Mouse (Mus musculus): ENCODE results near the gene Acin1.
A peak's percentile ranks its signal among the peaks of the same experiment; 100 is the strongest.

Gene Acin1

GRCm38 (mm10) chr14:54609245-54609644 lies 77.5 kb downstream of the Acin1 start:
- no peak for DNase-seq (ENCODE audit: low spot score in 2 of 2)

DNA sequence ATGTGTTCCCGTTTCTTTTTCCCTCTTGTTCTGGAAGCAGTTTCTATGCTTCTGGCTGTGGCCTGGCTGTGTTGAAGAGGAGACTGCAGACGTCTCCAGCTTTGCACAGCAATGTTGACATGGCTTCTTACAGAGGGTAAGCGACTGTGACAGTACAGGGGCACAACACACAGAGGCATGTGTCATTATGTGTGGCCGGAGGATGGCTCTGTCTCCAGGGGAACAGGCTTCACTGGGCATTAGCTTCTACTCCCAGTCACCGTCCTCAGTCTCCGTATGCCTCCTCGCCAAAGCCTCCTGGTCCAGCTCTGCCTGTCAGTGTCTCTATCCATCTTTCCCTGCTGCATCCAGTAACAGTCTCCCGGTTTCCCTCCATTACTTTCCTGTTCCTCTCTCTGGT lies 79.5 kb downstream of the Acin1 start:
- no peak for DNase-seq (ENCODE audit: low spot score in 2 of 2)

DNA sequence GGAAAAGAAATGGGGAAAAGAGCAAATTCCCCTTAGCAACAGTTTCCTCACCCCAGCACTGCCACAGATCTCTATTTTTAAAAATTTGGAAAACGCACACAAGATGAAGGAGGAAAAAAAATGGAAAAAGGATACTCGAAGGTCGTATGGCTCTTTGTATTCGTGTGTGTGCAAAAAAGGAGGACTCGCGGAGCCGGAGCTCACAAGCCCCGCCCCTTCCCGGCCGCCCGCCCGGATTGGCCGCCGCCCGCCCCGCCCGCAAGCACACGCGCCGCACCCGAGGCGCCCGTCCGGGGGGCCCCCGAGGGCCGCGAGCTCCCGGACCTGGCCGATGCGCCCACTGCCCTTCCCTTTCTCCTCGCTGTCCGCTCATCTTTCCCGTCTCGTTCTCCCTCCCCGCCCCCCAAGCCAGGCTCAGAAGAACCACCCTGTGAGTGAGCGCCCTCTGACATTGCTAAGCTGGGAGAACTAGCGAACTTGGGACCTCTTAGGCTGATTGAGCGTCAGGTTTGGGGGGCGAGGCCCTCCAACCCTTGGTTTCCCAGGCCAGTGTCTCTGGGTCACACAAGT lies 80.9 kb downstream of the Acin1 start, which contains the start of gene 4931414P19Rik:
4931414P19Rik (minus strand) TSS at position 242 of the 570 bp plus-strand sequence.
- DNase-seq (ENCODE audit: low spot score in 2 of 2) = peak; percentile 42 to 51

- DNase-seq (ENCODE audit: low spot score in 2 of 2) = no peak
Observed at GRCm38 (mm10) chr14:54603686-54604085, 83.0 kb downstream of the Acin1 start.

DNA sequence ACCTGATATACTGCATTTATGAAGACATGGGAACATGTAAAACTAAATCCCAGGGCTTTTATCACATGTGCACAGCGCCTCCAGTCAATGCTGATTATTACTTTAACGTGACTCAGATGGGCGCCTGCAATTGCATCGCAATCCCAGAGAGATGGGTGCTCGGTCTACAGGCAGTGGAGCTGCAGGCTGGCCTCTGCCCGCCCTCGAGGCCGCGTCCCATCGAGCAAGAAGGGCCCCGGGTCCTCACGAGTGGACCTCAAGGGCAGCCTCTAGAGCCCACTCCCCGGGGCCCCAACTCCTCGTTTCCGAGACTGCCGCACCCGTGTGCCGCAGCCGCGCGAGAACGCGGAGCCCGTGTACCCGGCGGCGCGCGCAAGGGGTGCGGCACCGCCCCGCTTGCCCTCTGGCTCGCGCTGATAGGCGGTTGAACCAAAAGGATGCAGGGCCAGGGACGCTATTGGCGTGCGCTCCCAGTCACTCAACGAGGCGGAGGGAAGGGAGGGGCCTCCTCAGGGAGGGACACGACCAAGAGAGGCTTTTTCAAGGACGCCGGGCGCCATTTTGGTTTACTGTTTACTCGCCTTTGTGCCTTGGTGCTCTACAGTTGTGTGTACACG lies 83.6 kb downstream of the Acin1 start:
- DNase-seq (ENCODE audit: low spot score in 2 of 2) = peak; percentile 93 to 94

- no peak for DNase-seq (ENCODE audit: low spot score in 2 of 2)
Observed at GRCm38 (mm10) chr14:54602613-54603012, 84.1 kb downstream of the Acin1 start.

DNA sequence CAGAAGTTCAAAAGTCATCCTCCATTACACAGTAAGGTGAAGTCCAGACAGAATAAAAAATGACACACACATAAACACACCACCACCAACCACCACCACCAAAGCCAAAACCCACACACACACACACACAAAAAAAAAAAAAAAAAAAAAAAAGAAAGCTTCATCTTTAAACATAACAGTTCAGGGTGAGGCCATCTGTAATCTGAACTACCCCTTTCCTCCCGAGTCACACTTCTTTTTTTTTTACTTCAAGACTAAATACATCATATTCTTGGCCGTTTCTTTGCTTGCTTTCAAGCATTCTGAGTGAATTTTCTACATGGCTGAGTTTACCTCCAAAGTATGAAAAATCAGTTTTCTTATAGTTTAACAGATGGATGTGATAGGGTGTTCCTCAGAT lies 85.1 kb downstream of the Acin1 start:
- no peak for DNase-seq (ENCODE audit: low spot score in 2 of 2)

DNA sequence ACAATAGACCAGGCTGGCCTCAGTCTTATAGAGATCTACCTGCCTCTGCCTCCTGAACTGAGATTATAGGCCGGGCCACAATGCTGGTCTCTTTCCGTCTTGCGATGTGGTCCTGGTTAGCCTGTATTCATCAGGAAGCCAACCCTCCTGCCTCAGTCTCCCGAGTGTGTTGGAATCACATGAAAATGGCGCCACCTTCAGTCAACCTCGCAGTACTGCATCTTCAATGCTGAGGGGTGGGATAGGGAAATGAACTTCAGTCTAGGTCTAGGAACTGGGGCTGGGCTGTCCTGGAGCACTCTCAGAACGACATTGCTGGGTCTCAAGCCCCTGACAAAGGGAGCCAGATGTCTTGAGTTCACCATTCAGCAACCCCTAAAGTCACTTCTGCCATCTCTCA lies 89.6 kb downstream of the Acin1 start:
- DNase-seq (ENCODE audit: low spot score in 2 of 2) = no peak

GRCm38 (mm10) chr14:54594631-54595414 lies 91.9 kb downstream of the Acin1 start:
- DNase-seq (ENCODE audit: low spot score in 2 of 2) = no peak

DNA sequence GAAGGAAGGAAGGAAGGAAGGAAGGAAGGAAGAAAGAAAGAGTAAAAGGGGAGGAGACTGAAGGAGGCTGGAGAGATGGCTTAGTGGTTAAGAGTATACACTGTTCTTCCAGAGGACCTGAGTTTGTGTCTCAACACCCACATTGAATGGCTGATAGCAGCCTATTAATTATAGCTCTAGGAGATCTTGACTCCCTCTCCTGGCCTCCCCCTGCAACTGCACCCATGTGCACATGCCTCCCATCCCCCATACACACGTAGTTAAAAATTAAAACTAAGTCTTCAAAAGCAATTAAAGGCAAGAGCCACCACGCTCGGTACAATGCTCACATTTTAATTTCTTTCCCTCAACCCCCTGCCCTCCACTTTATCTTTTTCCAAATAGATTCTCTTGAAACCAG lies 92.7 kb downstream of the Acin1 start:
- DNase-seq (ENCODE audit: low spot score in 2 of 2) = no peak

DNA sequence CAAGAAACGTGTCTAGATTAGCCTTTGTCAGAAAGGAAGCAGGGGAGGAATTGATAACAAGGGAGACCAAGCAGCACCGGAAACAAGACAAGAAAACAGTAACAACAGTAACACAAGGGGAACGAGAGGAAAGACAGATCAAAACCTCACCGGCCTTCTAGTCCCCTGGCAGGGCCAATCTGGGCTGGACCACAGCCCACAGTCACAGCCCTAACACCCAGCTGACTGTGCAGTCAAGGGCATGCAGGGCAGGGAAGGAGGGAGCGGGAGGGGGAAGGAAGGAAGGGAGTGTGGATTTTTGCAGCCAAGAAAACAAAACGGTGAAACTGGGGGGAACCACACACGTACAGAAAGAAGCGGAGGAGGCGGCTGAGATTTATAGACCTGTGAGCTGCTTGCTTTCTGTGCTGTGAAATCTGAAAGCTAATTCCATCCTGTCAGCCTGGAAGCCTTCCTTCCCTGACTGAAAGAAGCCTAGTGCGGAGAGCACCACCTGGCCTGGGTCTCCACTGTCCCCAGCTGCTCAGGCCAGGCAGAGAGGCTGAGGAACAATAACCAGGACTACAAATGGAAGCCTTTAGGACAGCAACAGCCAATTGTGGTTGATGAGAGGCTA lies 94.3 kb downstream of the Acin1 start:
- DNase-seq (ENCODE audit: low spot score in 2 of 2) = no peak
